Mouse (Mus musculus) mammary gland, adult 2 months (tissue): ENCODE measurements around the gene Edf1. TPM values are rescaled to one million over a fixed set of nuclear protein-coding genes. Genes with fewer than 3 reads are reported as not detected.

ENCODE experiments used
- polyA plus RNA-seq: library from polyadenylated mRNA; depleted of rRNA; stranded (reverse); fragments of >200 nt; gene quantifications from 2 replicates; pipeline ENCODE4 v1.2.3, GENCODE M21; 2012; ENCODE audit warnings: low replicate concordance; rRNA removed

The Edf1 gene
- 65.0 and 134 TPM in 2 replicates for polyA plus RNA-seq

GRCm38 (mm10) chr2:25557221-25557963 is at the start of gene Edf1:
Gene Edf1 (plus strand): TSS chr2:25557847.

GRCm38 (mm10) chr2:25546811-25547491 is 10.7 kb upstream of the Edf1 start, which contains the start of gene Traf2:
Gene Traf2 (minus strand): TSS chr2:25546940.

GRCm38 (mm10) chr2:25574579-25575431 is 17.2 kb downstream of the Edf1 start, which contains the start of the genes Mamdc4 and Phpt1:
Gene Mamdc4 (minus strand): TSS chr2:25574845.
Gene Phpt1 (minus strand): TSS chr2:25575224.

GRCm38 (mm10) chr2:25581294-25581864 is 23.7 kb downstream of the Edf1 start, which contains the start of gene Ajm1:
Gene Ajm1 (minus strand): TSS chr2:25581757.

GRCm38 (mm10) chr2:25607761-25608622 is 50.3 kb downstream of the Edf1 start, which contains the start of gene Rabl6:
Gene Rabl6 (minus strand): TSS chr2:25608521.

Other genes with a start within 250 kb of the Edf1 start
- gene Grin1, start 238.7 kb upstream of the Edf1 start, polyA plus RNA-seq = 0.19 and 0.41 TPM in 2 replicates
- 11.8 and 12.5 TPM in 2 replicates for gene Man1b1, start 225.5 kb upstream of the Edf1 start, polyA plus RNA-seq
- gene Dpp7, start 201.5 kb upstream of the Edf1 start, polyA plus RNA-seq = 43.0 and 55.8 TPM in 2 replicates
- 43.6 and 71.9 TPM in 2 replicates for gene Uap1l1, start 192.2 kb upstream of the Edf1 start, polyA plus RNA-seq
- gene Sapcd2, start 185.5 kb upstream of the Edf1 start, polyA plus RNA-seq = 0.86 and 3.4 TPM in 2 replicates
- 48.9 and 63.5 TPM in 2 replicates for gene Entpd2, start 162.0 kb upstream of the Edf1 start, polyA plus RNA-seq
- 151 and 254 TPM in 2 replicates for gene Npdc1, start 158.5 kb upstream of the Edf1 start, polyA plus RNA-seq
- gene Fut7, start 134.6 kb upstream of the Edf1 start, polyA plus RNA-seq = 7.8 and 13.8 TPM in 2 replicates
- 52.8 and 92.1 TPM in 2 replicates for gene Abca2, start 129.1 kb upstream of the Edf1 start, polyA plus RNA-seq
- 8.4 and 21.2 TPM in 2 replicates for gene Clic3, start 101.0 kb upstream of the Edf1 start, polyA plus RNA-seq
- gene Paxx, start 96.8 kb upstream of the Edf1 start, polyA plus RNA-seq = 92.7 and 147 TPM in 2 replicates
- gene Ptgds, start 87.8 kb upstream of the Edf1 start, polyA plus RNA-seq = 4.8 and 6.6 TPM in 2 replicates
- gene Lcn12, start 63.9 kb upstream of the Edf1 start, polyA plus RNA-seq = not detected in 2 replicates
- 19.9 and 31.9 TPM in 2 replicates for gene Fbxw5, start 57.1 kb upstream of the Edf1 start, polyA plus RNA-seq
- 12.2 and 13.2 TPM in 2 replicates for gene C8g, start 56.1 kb upstream of the Edf1 start, polyA plus RNA-seq
- gene Traf2, start 10.9 kb upstream of the Edf1 start, polyA plus RNA-seq = 20.0 and 23.9 TPM in 2 replicates
- gene Mamdc4, start 17.0 kb downstream of the Edf1 start, polyA plus RNA-seq = 3.4 and 4.2 TPM in 2 replicates
- gene Phpt1, start 17.4 kb downstream of the Edf1 start, polyA plus RNA-seq = 42.8 and 48.1 TPM in 2 replicates
- gene Ajm1, start 23.9 kb downstream of the Edf1 start, polyA plus RNA-seq = 0.79 and 2.0 TPM in 2 replicates
- 69.2 and 71.3 TPM in 2 replicates for gene Rabl6, start 50.7 kb downstream of the Edf1 start, polyA plus RNA-seq
- gene Ccdc183, start 59.8 kb downstream of the Edf1 start, polyA plus RNA-seq = not detected in 2 replicates
- 20.4 and 44.3 TPM in 2 replicates for gene Tmem141, start 64.2 kb downstream of the Edf1 start, polyA plus RNA-seq
- gene Fcna, start 70.2 kb downstream of the Edf1 start, polyA plus RNA-seq = 17.3 and 33.5 TPM in 2 replicates
- gene Lcn8, start 95.3 kb downstream of the Edf1 start, polyA plus RNA-seq = not detected in 2 replicates
- gene Lcn5, start 100.1 kb downstream of the Edf1 start, polyA plus RNA-seq = not detected in 2 replicates
- not detected in 2 replicates for gene Lcn6, start 118.9 kb downstream of the Edf1 start, polyA plus RNA-seq
- not detected in 2 replicates for gene Lcn10, start 124.9 kb downstream of the Edf1 start, polyA plus RNA-seq
- gene Obp2a, start 142.2 kb downstream of the Edf1 start, polyA plus RNA-seq = not detected in 2 replicates
- 39.9 and 133 TPM in 2 replicates for gene Bmyc, start 148.9 kb downstream of the Edf1 start, polyA plus RNA-seq
- not detected in 2 replicates for gene Obp2b, start 179.2 kb downstream of the Edf1 start, polyA plus RNA-seq
- gene Lcn3, start 207.7 kb downstream of the Edf1 start, polyA plus RNA-seq = not detected in 2 replicates
- gene Lcn11, start 219.2 kb downstream of the Edf1 start, polyA plus RNA-seq = not detected in 2 replicates
- gene Gm13539, start 224.4 kb downstream of the Edf1 start, polyA plus RNA-seq = not detected in 2 replicates